ENCODE assay signal across 10 mouse cellular contexts in genomic region chr6:88388946-88389345, GRCm38 (mm10). TPM values are rescaled to one million over a fixed set of nuclear protein-coding genes. Genes with fewer than 3 reads are reported as not detected.
DNase-seq lines count a peak whose midpoint lies in the region; ATAC-seq lines count a peak whose summit lies in the region.
"Had no signal": no experiment of that assay in that cellular context is flagged by ENCODE, and none has a peak within 500 bp of the region (broad histone marks: within the 10 kb centered on the region; RNA-seq: fewer than 3 reads in every experiment).

No protein-coding gene starts in this region.

- no peak overlapping the region for H3K27ac ChIP-seq in liver, embryonic 12.5 days
- 0 out of 2 replicates have a peak overlapping the region, but pooled peaks have one; percentile 83 for H3K27ac ChIP-seq in forebrain, embryonic 14.5 days (ENCODE audit: low read depth, low read length)
- H3K27ac ChIP-seq in intestine, embryonic 15.5 days: peak overlapping the region; percentile 64

- no peaks in the 10 kb centered on the region for H3K9me3 ChIP-seq in liver, embryonic 12.5 days (replicated peaks)
- no peaks in the 10 kb centered on the region for H3K9me3 ChIP-seq in forebrain, embryonic 14.5 days (replicated peaks; ENCODE audit: control insufficient read depth, low read length)
- H3K9me3 ChIP-seq in intestine, embryonic 15.5 days: no peaks in the 10 kb centered on the region
- H3K9me3 ChIP-seq: G1E had no signal

- ATAC-seq in liver, embryonic 12.5 days: no peak
- ATAC-seq in forebrain, embryonic 14.5 days: no peak
- ATAC-seq in intestine, embryonic 15.5 days: peak; percentile 43; the same call in 1 of the 2 replicates
- peak; percentile 48; the same call in 1 of the 2 replicates for ATAC-seq in megakaryocyte progenitor cell, adult 5-6 weeks (replicated peaks; ENCODE audit: poor library complexity)
- ATAC-seq in erythroid progenitor cell, adult 5-6 weeks (replicated peaks; ENCODE audit: low FRiP score, poor library complexity, severe bottlenecking): no peak

- no peaks in the 10 kb centered on the region for H3K27me3 ChIP-seq in liver, embryonic 12.5 days (replicated peaks)
- no peaks in the 10 kb centered on the region for H3K27me3 ChIP-seq in forebrain, embryonic 14.5 days (replicated peaks; ENCODE audit: control insufficient read depth, insufficient read depth, low read length)
- no peaks in the 10 kb centered on the region for H3K27me3 ChIP-seq in intestine, embryonic 15.5 days (replicated peaks)

- H3K36me3 ChIP-seq in liver, embryonic 12.5 days: 0 out of 2 replicates have a peak, but pooled peaks cover 4% of the 10 kb centered on the region
- H3K36me3 ChIP-seq in forebrain, embryonic 14.5 days (ENCODE audit: control insufficient read depth, insufficient read depth, low read length): no peaks in the 10 kb centered on the region
- no peaks in the 10 kb centered on the region for H3K36me3 ChIP-seq in intestine, embryonic 15.5 days

- H3K4me3 ChIP-seq in liver, embryonic 12.5 days: no peak overlapping the region
- no peak overlapping the region for H3K4me3 ChIP-seq in forebrain, embryonic 14.5 days (ENCODE audit: low read depth, low read length)
- H3K4me3 ChIP-seq in intestine, embryonic 15.5 days (replicated peaks): no peak overlapping the region
- H3K4me3 ChIP-seq: myocyte had no signal

- DNase-seq in liver: peak; percentile 12
- peak; percentile 10 for DNase-seq in forebrain, embryonic 14.5 days (ENCODE audit: low spot score)
- DNase-seq in frontal cortex, postnatal 36 days (ENCODE audit: low spot score in 2 of 2): no peak
- no peak for DNase-seq in spleen, adult 18-20 months

- WGBS in liver, embryonic 12.5 days (ENCODE audit: insufficient replicate concordance): 56% methylated on average over 5 of the region's 5 CpGs
- 65% methylated on average over 5 of the region's 5 CpGs for WGBS in forebrain, embryonic 14.5 days
- WGBS in intestine, embryonic 15.5 days: 62% methylated on average over 5 of the region's 5 CpGs

- no peak overlapping the region for H3K9ac ChIP-seq in liver, embryonic 12.5 days
- H3K9ac ChIP-seq in forebrain, embryonic 14.5 days (ENCODE audit: low read length): no peak overlapping the region
- no peak overlapping the region for H3K9ac ChIP-seq in intestine, embryonic 15.5 days

- no peak overlapping the region for H3K4me2 ChIP-seq in liver, embryonic 12.5 days
- no peak overlapping the region for H3K4me2 ChIP-seq in forebrain, embryonic 14.5 days (ENCODE audit: low read length)
- no peak overlapping the region for H3K4me2 ChIP-seq in intestine, embryonic 15.5 days (replicated peaks)

- no peaks in the 10 kb centered on the region; the same call in 1 of the 2 replicates for H3K4me1 ChIP-seq in liver, embryonic 12.5 days
- peaks cover 24% of the 10 kb centered on the region for H3K4me1 ChIP-seq in forebrain, embryonic 14.5 days (ENCODE audit: control insufficient read depth, insufficient read depth, low read length)
- H3K4me1 ChIP-seq in intestine, embryonic 15.5 days (replicated peaks): peaks cover 24% of the 10 kb centered on the region

RNA-seq across cellular contexts. Expression of gene Eefsec, which starts 57.4 kb away (rescaled TPM):
- 25.2 and 26.1 TPM in 2 replicates for polyA plus RNA-seq in liver, embryonic 12.5 days (2016; fragmentation: Nextera tagmentation; extraction: Ambion mirVana)
- 30.5 and 33.1 TPM in 2 replicates for polyA plus RNA-seq in forebrain, embryonic 14.5 days (2014; fragmentation: Nextera tagmentation; extraction: Ambion mirVana)
- 40.1 and 40.7 TPM in 2 replicates for polyA plus RNA-seq in intestine, embryonic 15.5 days (2015; fragmentation: Nextera tagmentation; extraction: Ambion mirVana)
- total RNA-seq in megakaryocyte progenitor cell, adult 5-6 weeks (2015): 16.5 and 17.0 TPM in 2 replicates
- 10.5 and 12.6 TPM in 2 replicates for total RNA-seq in megakaryocyte progenitor cell, adult 5-6 weeks (2017)
- 7.2 and 7.5 TPM in 2 replicates for total RNA-seq in erythroid progenitor cell, adult 5-6 weeks (2015; ENCODE audit: low replicate concordance)
- total RNA-seq in erythroid progenitor cell, adult 5-6 weeks (2017; ENCODE audit: low replicate concordance): 5.9 and 8.8 TPM in 2 replicates

Comparison
In these comparisons a context has a peak if more than half of its experiments do, and no peak if none do; other contexts are left out.
1. DNase-seq: peak in liver (single experiment) and forebrain, embryonic 14.5 days (single experiment); none in frontal cortex, postnatal 36 days (0 of 2) and spleen, adult 18-20 months (0 of 2).
2. ATAC-seq: peak in intestine, embryonic 15.5 days (single experiment) and megakaryocyte progenitor cell, adult 5-6 weeks (single experiment); none in liver, embryonic 12.5 days (single experiment), forebrain, embryonic 14.5 days (single experiment) and erythroid progenitor cell, adult 5-6 weeks (single experiment).